Mouse (Mus musculus): Measurements from ENCODE around the gene Ufd1. TPM values are rescaled to one million over a fixed set of nuclear protein-coding genes. Genes with fewer than 3 reads are reported as not detected.

The Ufd1 gene
- polyA plus RNA-seq, 1 experiment from 2014 or later, result 73.0 TPM

- ChIA-PET POLR2A (no interaction called here), CTCF (interaction anchor here (1.7 kb wide), 1 partner anchor 10 kb away, joined by 4 read pairs; no protein-coding TSS in a partner anchor)
- H3K27me3 ChIP-seq, result no peaks in the 10 kb centered on the region
- no peak for TF ChIP-seq CTCF (IDR thresholded peaks at IDR 0.05)
- DNase-seq (ENCODE audit: low read depth, low spot score), result no peak
- in situ Hi-C loops (cut with MboI; ENCODE audit: low pct_unique_long_range_greater_than_20kb), result no loop called here
- ATAC-seq, result no peak
Observed at GRCm38 (mm10) chr16:18809001-18809400, 2.6 kb upstream of the Ufd1 start.

GRCm38 (mm10) chr16:18811032-18811431 lies 547 bp upstream of the Ufd1 start:
- no peak for DNase-seq (ENCODE audit: low read depth, low spot score)
- CTCF ChIA-PET, result interaction anchor here (1.0 to 1.5 kb wide), 2 partner anchors 12 to 124 kb away, joined by 3 to 4 read pairs; no protein-coding TSS in a partner anchor
- no peak for ATAC-seq
- POLR2A ChIA-PET, result no interaction called here
- no peaks in the 10 kb centered on the region for H3K27me3 ChIP-seq
- no peak for TF ChIP-seq CTCF (IDR thresholded peaks at IDR 0.05)
- in situ Hi-C loops (cut with MboI; ENCODE audit: low pct_unique_long_range_greater_than_20kb), result no loop called here

GRCm38 (mm10) chr16:18812385-18812910 lies 869 bp downstream of the Ufd1 start:
- DNase-seq (ENCODE audit: low read depth, low spot score) (no peak), ATAC-seq (no peak)
- ChIA-PET POLR2A (interaction anchor here (1.2 to 1.4 kb wide), 2 partner anchors 13 to 126 kb away, joined by 3 read pairs; no protein-coding TSS in a partner anchor), CTCF (interaction anchor here (1.2 kb wide), 1 partner anchor 42 kb away, joined by 3 read pairs; no protein-coding TSS in a partner anchor)
- no peak for TF ChIP-seq CTCF (IDR thresholded peaks at IDR 0.05)
- H3K27me3 ChIP-seq, result no peaks in the 10 kb centered on the region
- in situ Hi-C loops (cut with MboI; ENCODE audit: low pct_unique_long_range_greater_than_20kb), result no loop called here

- no peaks in the 10 kb centered on the region for H3K27me3 ChIP-seq
- DNase-seq (ENCODE audit: low read depth, low spot score) (no peak), ATAC-seq (no peak)
- in situ Hi-C loops (cut with MboI; ENCODE audit: low pct_unique_long_range_greater_than_20kb), result no loop called here
- no peak for TF ChIP-seq CTCF (IDR thresholded peaks at IDR 0.05)
- CTCF ChIA-PET, result interaction anchor here (0.9 kb wide), 1 partner anchor 10 kb away, joined by 3 read pairs; no protein-coding TSS in a partner anchor
- POLR2A ChIA-PET, result no interaction called here
Observed at GRCm38 (mm10) chr16:18822356-18822755, 10.8 kb downstream of the Ufd1 start.

GRCm38 (mm10) chr16:18822925-18823324 lies 11.3 kb downstream of the Ufd1 start:
- no peak for ATAC-seq
- POLR2A ChIA-PET, result no interaction called here
- in situ Hi-C loops (cut with MboI; ENCODE audit: low pct_unique_long_range_greater_than_20kb), result no loop called here

GRCm38 (mm10) chr16:18828630-18829029 lies 17.1 kb downstream of the Ufd1 start:
- ChIA-PET POLR2A (interaction anchor here (1.0 kb wide), 1 partner anchor 12 kb away, joined by 3 read pairs; no protein-coding TSS in a partner anchor), CTCF (interaction anchor here (1.6 kb wide), 1 partner anchor 11 kb away, joined by 3 read pairs; no protein-coding TSS in a partner anchor)
- no peak for TF ChIP-seq CTCF (IDR thresholded peaks at IDR 0.05)
- DNase-seq (ENCODE audit: low read depth, low spot score) (no peak), ATAC-seq (no peak)
- in situ Hi-C loops (cut with MboI; ENCODE audit: low pct_unique_long_range_greater_than_20kb), result no loop called here
- no peaks in the 10 kb centered on the region for H3K27me3 ChIP-seq

More at GRCm38 (mm10) chr16:18822925-18823324, 11.3 kb downstream of the Ufd1 start:
- CTCF ChIA-PET, result no interaction called here
- no peak for TF ChIP-seq CTCF (IDR thresholded peaks at IDR 0.05)
- no peak for DNase-seq (ENCODE audit: low read depth, low spot score)
- H3K27me3 ChIP-seq, result no peaks in the 10 kb centered on the region

GRCm38 (mm10) chr16:18829102-18829501 lies 17.5 kb downstream of the Ufd1 start:
- H3K27me3 ChIP-seq, result no peaks in the 10 kb centered on the region
- in situ Hi-C loops (cut with MboI; ENCODE audit: low pct_unique_long_range_greater_than_20kb), result no loop called here
- no peak for ATAC-seq
- CTCF ChIA-PET, result interaction anchor here (1.6 kb wide), 1 partner anchor 11 kb away, joined by 3 read pairs; no protein-coding TSS in a partner anchor
- DNase-seq (ENCODE audit: low read depth, low spot score), result no peak
- POLR2A ChIA-PET, result interaction anchor here (1.0 kb wide), 1 partner anchor 13 kb away, joined by 3 read pairs; no protein-coding TSS in a partner anchor
- no peak for TF ChIP-seq CTCF (IDR thresholded peaks at IDR 0.05)

- ATAC-seq, result no peak
- no peak for TF ChIP-seq CTCF (IDR thresholded peaks at IDR 0.05)
- no peaks in the 10 kb centered on the region for H3K27me3 ChIP-seq
- POLR2A ChIA-PET, result no interaction called here
- in situ Hi-C loops (cut with MboI; ENCODE audit: low pct_unique_long_range_greater_than_20kb), result no loop called here
- CTCF ChIA-PET, result interaction anchor here (1.2 to 1.7 kb wide), 4 partner anchors 12 to 44 kb away, joined by 3 to 6 read pairs (median 3); no protein-coding TSS in a partner anchor
- no peak for DNase-seq (ENCODE audit: low read depth, low spot score)
Observed at GRCm38 (mm10) chr16:18833486-18833885, 21.9 kb downstream of the Ufd1 start.

- peak; percentile 4 for ATAC-seq
- in situ Hi-C loops (cut with MboI; ENCODE audit: low pct_unique_long_range_greater_than_20kb), result loop anchor here (5.0 kb wide), 1 partner anchor 81 kb away; no protein-coding TSS in a partner anchor
- CTCF ChIA-PET, result interaction anchor here (1.2 kb wide), 1 partner anchor 23 kb away, joined by 3 read pairs; no protein-coding TSS in a partner anchor
- POLR2A ChIA-PET, result interaction anchor here (0.6 to 1.1 kb wide), 3 partner anchors 18 to 139 kb away, joined by 4 to 6 read pairs (median 5); partner anchors contain the start of gene Hira
- DNase-seq (ENCODE audit: low read depth, low spot score), result no peak
- TF ChIP-seq CTCF (IDR thresholded peaks at IDR 0.05), result no peak
- no peaks in the 10 kb centered on the region for H3K27me3 ChIP-seq
Observed at GRCm38 (mm10) chr16:18836073-18836467, 24.5 kb downstream of the Ufd1 start.

- CTCF ChIA-PET, result interaction anchor here (1.2 kb wide), 1 partner anchor 23 kb away, joined by 3 read pairs; no protein-coding TSS in a partner anchor
- POLR2A ChIA-PET, result interaction anchor here (1.1 kb wide), 1 partner anchor 41 kb away, joined by 5 read pairs; the partner anchor contains the start of gene Hira
- no peaks in the 10 kb centered on the region for H3K27me3 ChIP-seq
- ATAC-seq, result peak; percentile 99
- in situ Hi-C loops (cut with MboI; ENCODE audit: low pct_unique_long_range_greater_than_20kb), result loop anchor here (5.0 kb wide), 1 partner anchor 81 kb away; no protein-coding TSS in a partner anchor
- DNase-seq (ENCODE audit: low read depth, low spot score), result peak; percentile 76
- TF ChIP-seq CTCF (IDR thresholded peaks at IDR 0.05), result no peak
Observed at GRCm38 (mm10) chr16:18836468-18837208, 25.1 kb downstream of the Ufd1 start, which contains the start of the genes 2510002D24Rik and Gm28539. 2510002D24Rik (plus strand) TSS chr16:18836578. Gm28539 (plus strand) TSS chr16:18836584.
